Mouse (Mus musculus) A20 (cell line): ENCODE data around the gene Adpgk.
"Not testable (repeated sequence)": the region's sequence is repeated elsewhere in the genome, so short reads cannot be mapped to it uniquely, and the experiment has no call there.

Experiments used
- DNase-seq: peaks from one replicate; pipeline ENCODE4 v3.0.0-alpha.2; 2011; ENCODE audit warnings: low read depth, low spot score

Adpgk gene

GRCm38 (mm10) chr9:59289529-59290115 lies 1.7 kb upstream of the Adpgk start:
- no peak for DNase-seq

GRCm38 (mm10) chr9:59291688-59292492 lies 532 bp downstream of the Adpgk start:
- peak; percentile 82 for DNase-seq

- no peak for DNase-seq
Observed at GRCm38 (mm10) chr9:59292493-59292875, 1.1 kb downstream of the Adpgk start.

GRCm38 (mm10) chr9:59296419-59296818 lies 5.1 kb downstream of the Adpgk start:
- no peak for DNase-seq

- no peak for DNase-seq
Observed at GRCm38 (mm10) chr9:59307890-59308289, 16.5 kb downstream of the Adpgk start.

GRCm38 (mm10) chr9:59310582-59311283 lies 19.4 kb downstream of the Adpgk start:
- no peak for DNase-seq

GRCm38 (mm10) chr9:59311284-59311670 lies 19.9 kb downstream of the Adpgk start:
- no peak for DNase-seq

GRCm38 (mm10) chr9:59316206-59316605 lies 24.8 kb downstream of the Adpgk start:
- no peak for DNase-seq

- no peak for DNase-seq
Observed at GRCm38 (mm10) chr9:59324351-59324750, 33.0 kb downstream of the Adpgk start.

- no peak for DNase-seq
Observed at GRCm38 (mm10) chr9:59330055-59330454, 38.7 kb downstream of the Adpgk start.

- no peak for DNase-seq
Observed at GRCm38 (mm10) chr9:59336539-59336938, 45.2 kb downstream of the Adpgk start.

GRCm38 (mm10) chr9:59337889-59338288 lies 46.5 kb downstream of the Adpgk start:
- DNase-seq: no peak

GRCm38 (mm10) chr9:59338411-59338810 lies 47.1 kb downstream of the Adpgk start:
- DNase-seq: no peak

GRCm38 (mm10) chr9:59339107-59339506 lies 47.7 kb downstream of the Adpgk start:
- no peak for DNase-seq

- DNase-seq: peak; percentile 68
Observed at GRCm38 (mm10) chr9:59340002-59340401, 48.6 kb downstream of the Adpgk start.

GRCm38 (mm10) chr9:59346176-59346575 lies 54.8 kb downstream of the Adpgk start:
- no peak for DNase-seq

- DNase-seq: no peak
Observed at GRCm38 (mm10) chr9:59352586-59353252, 61.4 kb downstream of the Adpgk start.

- peak; percentile 91 for DNase-seq
Observed at GRCm38 (mm10) chr9:59353253-59353639, 61.9 kb downstream of the Adpgk start, which contains the start of gene Bbs4. Bbs4 (minus strand) TSS chr9:59353508.

GRCm38 (mm10) chr9:59358041-59358440 lies 66.7 kb downstream of the Adpgk start:
- DNase-seq: peak; percentile 19

- DNase-seq: not testable (repeated sequence)
Observed at GRCm38 (mm10) chr9:59360487-59360886, 69.1 kb downstream of the Adpgk start.

GRCm38 (mm10) chr9:59369220-59369619 lies 77.9 kb downstream of the Adpgk start:
- no peak for DNase-seq

GRCm38 (mm10) chr9:59369646-59370045 lies 78.3 kb downstream of the Adpgk start:
- DNase-seq: no peak
